Mouse (Mus musculus) brain, embryonic 14.5 days (tissue): Measurements from ENCODE around the gene Fer.

ENCODE experiments used
- CTCF ChIP-seq: fragments of 200-500 bp; IDR thresholded peaks from 2 replicates; pipeline ENCODE4 v1.5.1; 2012; ENCODE audit warnings: inconsistent platforms, mild to moderate bottlenecking, moderate library complexity, borderline replicate concordance; ENCODE audit not compliant: insufficient read depth, insufficient read length; ENCODE audit errors: extremely low read depth
- POLR2A ChIP-seq: fragments of 200-500 bp; IDR thresholded peaks from 2 replicates; pipeline ENCODE4 v1.6.1; 2012; ENCODE audit warnings: mild to moderate bottlenecking, inconsistent platforms, borderline replicate concordance; ENCODE audit not compliant: poor library complexity, insufficient read depth, insufficient read length, severe bottlenecking; ENCODE audit errors: extremely low read depth

- 0 out of 2 replicates have a peak, but pooled peaks have one; percentile 5 for TF ChIP-seq POLR2A
- no peak for TF ChIP-seq CTCF
Observed at GRCm38 (mm10) chr17:63864171-63864571, 1.3 kb downstream of the Fer start.
